Mouse (Mus musculus) neutrophil, adult 65 days (primary cell): Measurements from ENCODE around the gene Tnfsfm13. TPM values are rescaled to one million over a fixed set of nuclear protein-coding genes. Genes with fewer than 3 reads are reported as not detected.

Experiments
- total RNA-seq: library from RNA; stranded (reverse); gene quantifications from 2 replicates; pipeline ENCODE4 v1.2.4, GENCODE M21; 2023

Tnfsfm13 gene
- total RNA-seq: 1.4 and 4.9 TPM in 2 replicates

GRCm38 (mm10) chr11:69695361-69696181, at the start of gene Tnfsfm13, which contains the start of gene Tnfsf12:
Tnfsfm13 (minus strand) TSS chr11:69696098.
Tnfsf12 (minus strand) TSS chr11:69695849.

GRCm38 (mm10) chr11:69685526-69686148, 10.3 kb downstream of the Tnfsfm13 start, which contains the start of gene Tnfsf13:
Tnfsf13 (minus strand) TSS chr11:69685784.

GRCm38 (mm10) chr11:69681314-69682208, 14.3 kb downstream of the Tnfsfm13 start, which contains the start of gene Senp3:
Senp3 (minus strand) TSS chr11:69682084.

GRCm38 (mm10) chr11:69672211-69672706, 23.6 kb downstream of the Tnfsfm13 start, which contains the start of gene Eif4a1:
Eif4a1 (minus strand) TSS chr11:69672423.

GRCm38 (mm10) chr11:69665961-69666664, 29.8 kb downstream of the Tnfsfm13 start, which contains the start of gene Cd68:
Cd68 (minus strand) TSS chr11:69666153.

GRCm38 (mm10) chr11:69662213-69662966, 33.5 kb downstream of the Tnfsfm13 start, which contains the start of gene Mpdu1:
Mpdu1 (minus strand) TSS chr11:69662642.

GRCm38 (mm10) chr11:69655264-69656064, 40.4 kb downstream of the Tnfsfm13 start, which contains the start of gene Sox15:
Sox15 (plus strand) TSS chr11:69655314.

Other genes starting within 250 kb of the Tnfsfm13 start
- gene Dnah2, start 147.0 kb downstream of the Tnfsfm13 start, total RNA-seq: 2.1 and 6.3 TPM in 2 replicates
- gene Efnb3, start 135.9 kb downstream of the Tnfsfm13 start, total RNA-seq: 0.23 and 0.28 TPM in 2 replicates
- gene Wrap53, start 115.8 kb downstream of the Tnfsfm13 start, total RNA-seq: 9.3 and 11.2 TPM in 2 replicates
- gene Trp53, start 115.7 kb downstream of the Tnfsfm13 start, total RNA-seq: 33.7 and 43.7 TPM in 2 replicates
- gene Atp1b2, start 90.2 kb downstream of the Tnfsfm13 start, total RNA-seq: not detected in 2 replicates
- not detected in 2 replicates for gene Shbg, start 78.2 kb downstream of the Tnfsfm13 start, total RNA-seq
- not detected in 2 replicates for gene Sat2, start 74.1 kb downstream of the Tnfsfm13 start, total RNA-seq
- 43.9 and 65.2 TPM in 2 replicates for gene Fxr2, start 63.1 kb downstream of the Tnfsfm13 start, total RNA-seq
- 0.95 TPM in 1 of 2 replicates, not detected in the other for gene Sox15, start 40.8 kb downstream of the Tnfsfm13 start, total RNA-seq
- 67.2 and 77.6 TPM in 2 replicates for gene Mpdu1, start 33.5 kb downstream of the Tnfsfm13 start, total RNA-seq
- gene Cd68, start 29.9 kb downstream of the Tnfsfm13 start, total RNA-seq: 79.5 and 104 TPM in 2 replicates
- 525 and 565 TPM in 2 replicates for gene Eif4a1, start 23.7 kb downstream of the Tnfsfm13 start, total RNA-seq
- 77.3 and 91.6 TPM in 2 replicates for gene Senp3, start 14.0 kb downstream of the Tnfsfm13 start, total RNA-seq
- gene Tnfsf13, start 10.3 kb downstream of the Tnfsfm13 start, total RNA-seq: 10.0 and 11.1 TPM in 2 replicates
- 7.3 and 8.2 TPM in 2 replicates for gene Tnfsf12, start 249 bp downstream of the Tnfsfm13 start, total RNA-seq
- 74.6 and 76.6 TPM in 2 replicates for gene Polr2a, start 62.5 kb upstream of the Tnfsfm13 start, total RNA-seq
- not detected in 2 replicates for gene Slc35g3, start 65.9 kb upstream of the Tnfsfm13 start, total RNA-seq
- 0.70 and 1.2 TPM in 2 replicates for gene Zbtb4, start 69.8 kb upstream of the Tnfsfm13 start, total RNA-seq
- 0.54 and 1.0 TPM in 2 replicates for gene Chrnb1, start 99.8 kb upstream of the Tnfsfm13 start, total RNA-seq
- not detected in 2 replicates for gene Fgf11, start 105.8 kb upstream of the Tnfsfm13 start, total RNA-seq
- gene Tmem102, start 109.5 kb upstream of the Tnfsfm13 start, total RNA-seq: not detected in 2 replicates
- gene Gm39566, start 119.2 kb upstream of the Tnfsfm13 start, total RNA-seq: not detected in 2 replicates
- not detected in 2 replicates for gene Spem2, start 122.4 kb upstream of the Tnfsfm13 start, total RNA-seq
- not detected in 2 replicates for gene Spem1, start 126.1 kb upstream of the Tnfsfm13 start, total RNA-seq
- gene Nlgn2, start 141.7 kb upstream of the Tnfsfm13 start, total RNA-seq: 0.88 and 1.8 TPM in 2 replicates
- gene Tmem256, start 142.4 kb upstream of the Tnfsfm13 start, total RNA-seq: 76.0 and 86.7 TPM in 2 replicates
- gene Plscr3, start 150.3 kb upstream of the Tnfsfm13 start, total RNA-seq: 26.2 and 36.2 TPM in 2 replicates
- gene Tnk1, start 162.6 kb upstream of the Tnfsfm13 start, total RNA-seq: not detected in 2 replicates
- 0.84 TPM in 1 of 2 replicates, not detected in the other for gene Tmem95, start 181.9 kb upstream of the Tnfsfm13 start, total RNA-seq
- 6.8 TPM in 2 replicates for gene Kctd11, start 185.3 kb upstream of the Tnfsfm13 start, total RNA-seq
- gene Acap1, start 199.4 kb upstream of the Tnfsfm13 start, total RNA-seq: 262 and 323 TPM in 2 replicates
- gene 2810408A11Rik, start 204.9 kb upstream of the Tnfsfm13 start, total RNA-seq: 1.2 and 2.6 TPM in 2 replicates
- 17.7 and 25.0 TPM in 2 replicates for gene Neurl4, start 205.0 kb upstream of the Tnfsfm13 start, total RNA-seq
- 71.0 and 76.8 TPM in 2 replicates for gene Gps2, start 217.8 kb upstream of the Tnfsfm13 start, total RNA-seq
- 429 and 447 TPM in 2 replicates for gene Eif5a, start 225.9 kb upstream of the Tnfsfm13 start, total RNA-seq
- not detected in 2 replicates for gene Ybx2, start 239.7 kb upstream of the Tnfsfm13 start, total RNA-seq